16 mouse cellular contexts compared by ENCODE assay signal in the genomic region with DNA sequence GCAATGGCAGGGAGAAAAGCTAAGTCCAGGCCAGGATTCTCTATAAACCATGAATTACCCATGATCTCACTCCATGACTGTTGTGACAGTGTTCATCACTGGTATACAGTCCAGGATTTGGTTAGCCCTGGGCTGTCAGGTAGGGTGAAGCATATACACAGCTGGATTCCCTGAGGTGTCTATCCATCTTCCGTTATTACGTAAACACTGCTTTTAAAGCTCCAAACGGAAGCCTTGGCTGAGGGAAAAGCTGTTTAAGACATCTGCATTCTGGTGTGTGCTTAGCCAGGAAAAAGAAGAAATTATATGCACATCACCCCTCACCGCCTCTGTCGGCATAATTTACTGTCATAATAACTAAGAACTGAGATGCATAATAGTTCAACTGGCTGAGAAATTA.
A peak's percentile ranks its signal among the peaks of the same experiment; 100 is the strongest.
DNase-seq lines count a peak whose midpoint lies in the region; ATAC-seq and TF ChIP-seq lines count a peak whose summit lies in the region.
"Had no signal": no experiment of that assay in that cellular context is flagged by ENCODE, and none has a peak within 500 bp of the region (broad histone marks: within the 10 kb centered on the region; RNA-seq: fewer than 3 reads in every experiment).

No protein-coding gene starts in this region.

- peaks cover 18% of the 10 kb centered on the region for H3K36me3 ChIP-seq in kidney, postnatal 0 days (ENCODE audit: insufficient read depth, low read length)
- peaks cover 18% of the 10 kb centered on the region for H3K36me3 ChIP-seq in forebrain, embryonic 15.5 days
- H3K36me3 ChIP-seq in midbrain, embryonic 14.5 days (ENCODE audit: control insufficient read depth, insufficient read depth, low read length): peaks cover 24% of the 10 kb centered on the region

- TF ChIP-seq CTCF in kidney, postnatal 0 days (IDR thresholded peaks at IDR 0.05; ENCODE audit: low read depth): no peak
- TF ChIP-seq CTCF in brain, embryonic 14.5 days (IDR thresholded peaks at IDR 0.05; ENCODE audit: borderline replicate concordance, extremely low read depth, insufficient read depth, insufficient read length): no peak

- 0 out of 2 replicates have a peak, but pooled peaks cover 2% of the 10 kb centered on the region for H3K4me1 ChIP-seq in kidney, postnatal 0 days (replicated peaks; ENCODE audit: insufficient read depth, low read length)
- peaks cover 21% of the 10 kb centered on the region for H3K4me1 ChIP-seq in forebrain, embryonic 15.5 days
- H3K4me1 ChIP-seq in midbrain, embryonic 14.5 days (ENCODE audit: control insufficient read depth, insufficient read depth, low read length): peaks cover 17% of the 10 kb centered on the region

- no peak for ATAC-seq in kidney, postnatal 0 days (replicated peaks; ENCODE audit: low FRiP score, low read depth)
- ATAC-seq in forebrain, embryonic 15.5 days (replicated peaks): peak; percentile 65
- peak; percentile 61; the same call in 1 of the 2 replicates for ATAC-seq in midbrain, embryonic 14.5 days (ENCODE audit: low FRiP score, low TSS enrichment)
- ATAC-seq: lung, postnatal 0 days; Patski had no signal

- TF ChIP-seq POLR2A in brain, embryonic 14.5 days (IDR thresholded peaks at IDR 0.05; ENCODE audit: borderline replicate concordance, extremely low read depth, insufficient read depth, insufficient read length, poor library complexity, severe bottlenecking): no peak

- no peaks in the 10 kb centered on the region for H3K27me3 ChIP-seq in kidney, postnatal 0 days (ENCODE audit: insufficient read depth, low read length)
- no peaks in the 10 kb centered on the region for H3K27me3 ChIP-seq in forebrain, embryonic 15.5 days
- H3K27me3 ChIP-seq in midbrain, embryonic 14.5 days (ENCODE audit: control insufficient read depth, insufficient read depth, low read length): no peaks in the 10 kb centered on the region
- H3K27me3 ChIP-seq: CH12.LX; embryonic facial prominence, embryonic 15.5 days; Patski; stomach, embryonic 15.5 days had no signal

- H3K9ac ChIP-seq in kidney, postnatal 0 days (ENCODE audit: low read depth, low read length): no peak overlapping the region
- H3K9ac ChIP-seq in forebrain, embryonic 15.5 days (replicated peaks): no peak overlapping the region
- no peak overlapping the region for H3K9ac ChIP-seq in midbrain, embryonic 14.5 days (replicated peaks; ENCODE audit: low read length)
- H3K9ac ChIP-seq: embryonic facial prominence, embryonic 15.5 days; stomach, embryonic 15.5 days had no signal

- H3K27ac ChIP-seq in kidney, postnatal 0 days: no peak overlapping the region
- H3K27ac ChIP-seq in forebrain, embryonic 15.5 days (replicated peaks): peak overlapping the region; percentile 75
- H3K27ac ChIP-seq in midbrain, embryonic 14.5 days (replicated peaks; ENCODE audit: low read depth, low read length): peak overlapping the region; percentile 82
- H3K27ac ChIP-seq: embryonic facial prominence, embryonic 15.5 days; stomach, embryonic 15.5 days had no signal

- WGBS in kidney, postnatal 0 days: 65% methylated on average over 5 of the region's 5 CpGs
- 54% methylated on average over 5 of the region's 5 CpGs for WGBS in forebrain, embryonic 15.5 days
- 39% methylated on average over 5 of the region's 5 CpGs for WGBS in midbrain, embryonic 14.5 days

- H3K4me2 ChIP-seq in kidney, postnatal 0 days (ENCODE audit: low read length): no peak overlapping the region
- H3K4me2 ChIP-seq in forebrain, embryonic 15.5 days (replicated peaks): no peak overlapping the region
- no peak overlapping the region for H3K4me2 ChIP-seq in midbrain, embryonic 14.5 days (ENCODE audit: low read length)
- H3K4me2 ChIP-seq: embryonic facial prominence, embryonic 15.5 days; liver, embryonic 11.5 days; stomach, embryonic 15.5 days had no signal

- no peak overlapping the region for H3K4me3 ChIP-seq in kidney, postnatal 0 days (replicated peaks; ENCODE audit: low read depth, low read length)
- H3K4me3 ChIP-seq in forebrain, embryonic 15.5 days: no peak overlapping the region
- H3K4me3 ChIP-seq in midbrain, embryonic 14.5 days (replicated peaks; ENCODE audit: low read depth, low read length): no peak overlapping the region
- H3K4me3 ChIP-seq: embryonic facial prominence, embryonic 15.5 days; stomach, embryonic 15.5 days had no signal

- H3K9me3 ChIP-seq in kidney, postnatal 0 days (replicated peaks; ENCODE audit: low read length): no peaks in the 10 kb centered on the region
- no peaks in the 10 kb centered on the region for H3K9me3 ChIP-seq in forebrain, embryonic 15.5 days
- H3K9me3 ChIP-seq in midbrain, embryonic 14.5 days (ENCODE audit: control insufficient read depth, low read length): no peaks in the 10 kb centered on the region
- H3K9me3 ChIP-seq: embryonic facial prominence, embryonic 15.5 days; stomach, embryonic 15.5 days had no signal

- DNase-seq in kidney, postnatal 0 days (ENCODE audit: low spot score): peak; percentile 32
- no peak for DNase-seq in kidney, postnatal 4 days
- peak; percentile 58 for DNase-seq in brain, embryonic 14.5 days (ENCODE audit: low read depth)
- peak; percentile 59 for DNase-seq in midbrain, embryonic 14.5 days
- no peak for DNase-seq in adrenal gland, postnatal 14 days
- DNase-seq in urinary bladder, adult 2 months (ENCODE audit: low spot score): no peak
- DNase-seq: cerebellum, postnatal 14 days; kidney, postnatal 14 days; thymus, postnatal 36 days had no signal

Comparison
In these comparisons a context has a peak if more than half of its experiments do, and no peak if none do; other contexts are left out.
1. DNase-seq: peak in kidney, postnatal 0 days (single experiment), brain, embryonic 14.5 days (single experiment) and midbrain, embryonic 14.5 days (single experiment); none in kidney, postnatal 4 days (0 of 2), adrenal gland, postnatal 14 days (single experiment) and urinary bladder, adult 2 months (single experiment).